Mouse (Mus musculus) embryonic fibroblast, embryonic 13.5 days (primary cell): ENCODE data around the gene St8sia6.

Experiments used
- CTCF ChIP-seq: IDR thresholded peaks from 2 replicates; pipeline ENCODE4 v1.5.1; 2011; ENCODE audit warnings: mild to moderate bottlenecking, control low read depth, low read length, moderate library complexity, borderline replicate concordance; ENCODE audit not compliant: insufficient read depth
- POLR2A ChIP-seq: IDR thresholded peaks from 2 replicates; pipeline ENCODE4 v1.6.1; 2011; ENCODE audit warnings: low read depth, mild to moderate bottlenecking, control low read depth, low read length, moderate library complexity

- TF ChIP-seq CTCF, result no peak
- no peak for TF ChIP-seq POLR2A
Observed at GRCm38 (mm10) chr2:13738704-13739103, 55.2 kb downstream of the St8sia6 start.
